Mouse (Mus musculus) neural tube, embryonic 15.5 days (tissue): ENCODE measurements around the gene Patj. TPM values are rescaled to one million over a fixed set of nuclear protein-coding genes. Genes with fewer than 3 reads are reported as not detected.

Experiments
- ATAC-seq: fragments of 200-750 bp; cut with Nextera tagmentation; 2 replicates; pipeline ENCODE4 v1.8.0; 2017; ENCODE audit warnings: mild to moderate bottlenecking, moderate TSS enrichment, moderate library complexity; ENCODE audit not compliant: low FRiP score
- H3K27ac ChIP-seq: fragments of 300-500 bp; sonication (generic); replicated peaks from 2 replicates; pipeline ENCODE4 v1.5.1; 2015; ENCODE audit warnings: mild to moderate bottlenecking, inconsistent platforms
- H3K27me3 ChIP-seq: fragments of 300-500 bp; sonication (generic); replicated peaks from 2 replicates; pipeline ENCODE4 v1.6.1; 2015; ENCODE audit warnings: inconsistent platforms
- H3K36me3 ChIP-seq: fragments of 300-500 bp; sonication (generic); 2 replicates; pipeline ENCODE4 v1.6.1; 2015; ENCODE audit warnings: inconsistent platforms
- H3K4me1 ChIP-seq: fragments of 300-500 bp; sonication (generic); 2 replicates; pipeline ENCODE4 v1.6.1; 2015; ENCODE audit warnings: inconsistent platforms
- H3K4me2 ChIP-seq: fragments of 300-500 bp; sonication (generic); 2 replicates; pipeline ENCODE4 v1.6.1; 2015; ENCODE audit warnings: inconsistent platforms, mild to moderate bottlenecking, moderate library complexity
- H3K4me3 ChIP-seq: fragments of 300-500 bp; sonication (generic); replicated peaks from 2 replicates; pipeline ENCODE4 v1.5.1; 2015; ENCODE audit warnings: mild to moderate bottlenecking, inconsistent platforms
- H3K9ac ChIP-seq: fragments of 300-500 bp; sonication (generic); replicated peaks from 2 replicates; pipeline ENCODE4 v1.6.1; 2015; ENCODE audit warnings: mild to moderate bottlenecking, inconsistent platforms
- H3K9me3 ChIP-seq: fragments of 300-500 bp; sonication (generic); replicated peaks from 2 replicates; pipeline ENCODE4 v1.6.1; 2016; ENCODE audit warnings: inconsistent platforms
- WGBS: fragments of 180-500 bp; shearing (Covaris S2); methylation state at CpG from one replicate; pipeline ENCODE4 v1.1.7; 2015; ENCODE audit warnings: mixed read lengths; 5-methylcytosine and 5-hydroxymethylcytosine counted together
- polyA plus RNA-seq: library from polyadenylated mRNA; unstranded; fragments of >200 nt; fragmentation: Nextera tagmentation; extraction: Ambion mirVana; gene quantifications from 2 replicates; pipeline ENCODE4 v1.2.1, GENCODE M21; 2015

Patj gene
- polyA plus RNA-seq, 1 experiment from 2014 or later = 7.1 TPM

GRCm38 (mm10) chr4:98563082-98563481 lies 167.5 kb downstream of the Patj start:
- no peak overlapping the region for H3K4me2 ChIP-seq
- H3K4me1 ChIP-seq = peaks cover 14% of the 10 kb centered on the region
- WGBS = 77% methylated on average over 5 of the region's 5 CpGs
- no peak for ATAC-seq
- no peaks in the 10 kb centered on the region for H3K9me3 ChIP-seq
- H3K36me3 ChIP-seq = no peaks in the 10 kb centered on the region
- H3K4me3 ChIP-seq = no peak overlapping the region
- no peaks in the 10 kb centered on the region for H3K27me3 ChIP-seq
- H3K9ac ChIP-seq = no peak overlapping the region
- 0 out of 2 replicates have a peak overlapping the region, but pooled peaks have one; percentile 28 for H3K27ac ChIP-seq

- H3K27me3 ChIP-seq = no peaks in the 10 kb centered on the region
- no peaks in the 10 kb centered on the region for H3K9me3 ChIP-seq
- H3K36me3 ChIP-seq = no peaks in the 10 kb centered on the region
- WGBS = 62% methylated on average over 10 of the region's 10 CpGs
- peaks cover 14% of the 10 kb centered on the region for H3K4me1 ChIP-seq
- H3K9ac ChIP-seq = no peak overlapping the region
- H3K27ac ChIP-seq = peak overlapping the region; percentile 18; the same call in 1 of the 2 replicates
- no peak overlapping the region for H3K4me3 ChIP-seq
- no peak overlapping the region for H3K4me2 ChIP-seq
- no peak for ATAC-seq
These were observed 168.1 kb downstream of the Patj start for GRCm38 (mm10) chr4:98563506-98564195.

GRCm38 (mm10) chr4:98564196-98564865 lies 168.7 kb downstream of the Patj start:
- WGBS = 89% methylated on average over 6 of the region's 6 CpGs
- ATAC-seq = no peak
- no peaks in the 10 kb centered on the region for H3K9me3 ChIP-seq

GRCm38 (mm10) chr4:98566741-98567140 lies 171.2 kb downstream of the Patj start:
- WGBS = 90% methylated on average over 6 of the region's 6 CpGs

More at GRCm38 (mm10) chr4:98564196-98564865, 168.7 kb downstream of the Patj start:
- Histone ChIP-seq H3K27ac (peak overlapping the region; percentile 18; the same call in 1 of the 2 replicates), H3K4me2 (no peak overlapping the region), H3K9ac (no peak overlapping the region), H3K4me3 (no peak overlapping the region), H3K4me1 (peaks cover 14% of the 10 kb centered on the region), H3K27me3 (no peaks in the 10 kb centered on the region), H3K36me3 (no peaks in the 10 kb centered on the region)

GRCm38 (mm10) chr4:98567457-98567856 lies 171.9 kb downstream of the Patj start:
- no peak overlapping the region for H3K27ac ChIP-seq
- H3K27me3 ChIP-seq = no peaks in the 10 kb centered on the region
- 91% methylated on average over 9 of the region's 9 CpGs for WGBS
- no peaks in the 10 kb centered on the region for H3K9me3 ChIP-seq
- no peak for ATAC-seq
- H3K4me3 ChIP-seq = no peak overlapping the region
- no peaks in the 10 kb centered on the region for H3K36me3 ChIP-seq
- peaks cover 5% of the 10 kb centered on the region; the same call in 1 of the 2 replicates for H3K4me1 ChIP-seq
- H3K9ac ChIP-seq = no peak overlapping the region
- H3K4me2 ChIP-seq = no peak overlapping the region

More at GRCm38 (mm10) chr4:98566741-98567140, 171.2 kb downstream of the Patj start:
- no peaks in the 10 kb centered on the region for H3K27me3 ChIP-seq
- H3K4me1 ChIP-seq = peaks cover 5% of the 10 kb centered on the region; the same call in 1 of the 2 replicates
- H3K4me2 ChIP-seq = no peak overlapping the region
- no peaks in the 10 kb centered on the region for H3K36me3 ChIP-seq
- H3K9me3 ChIP-seq = no peaks in the 10 kb centered on the region
- H3K4me3 ChIP-seq = no peak overlapping the region
- H3K9ac ChIP-seq = no peak overlapping the region
- ATAC-seq = no peak
- no peak overlapping the region for H3K27ac ChIP-seq

GRCm38 (mm10) chr4:98569904-98570303 lies 174.3 kb downstream of the Patj start:
- WGBS = 55% methylated on average over 4 of the region's 4 CpGs
- Histone ChIP-seq H3K9ac (no peak overlapping the region), H3K27ac (no peak overlapping the region), H3K4me1 (no peaks in the 10 kb centered on the region), H3K4me2 (no peak overlapping the region), H3K4me3 (no peak overlapping the region), H3K36me3 (no peaks in the 10 kb centered on the region), H3K9me3 (0 out of 2 replicates have a peak, but pooled peaks cover 2% of the 10 kb centered on the region), H3K27me3 (no peaks in the 10 kb centered on the region)
- no peak for ATAC-seq

- H3K9me3 ChIP-seq = 0 out of 2 replicates have a peak, but pooled peaks cover 2% of the 10 kb centered on the region
- H3K36me3 ChIP-seq = no peaks in the 10 kb centered on the region
- H3K4me2 ChIP-seq = no peak overlapping the region
- no peak overlapping the region for H3K9ac ChIP-seq
- no peak for ATAC-seq
- no peak overlapping the region for H3K27ac ChIP-seq
- no peak overlapping the region for H3K4me3 ChIP-seq
- peaks cover 13% of the 10 kb centered on the region for H3K4me1 ChIP-seq
- no peaks in the 10 kb centered on the region for H3K27me3 ChIP-seq
These were observed 181.7 kb downstream of the Patj start for GRCm38 (mm10) chr4:98577275-98577674.

- ATAC-seq = peak; percentile 76
- 15% methylated on average over 3 of the region's 3 CpGs for WGBS
These were observed 182.5 kb downstream of the Patj start for GRCm38 (mm10) chr4:98577957-98578541.

GRCm38 (mm10) chr4:98581456-98581855 lies 185.9 kb downstream of the Patj start:
- H3K9me3 ChIP-seq = no peaks in the 10 kb centered on the region
- 59% methylated on average over 8 of the region's 8 CpGs for WGBS
- no peaks in the 10 kb centered on the region for H3K36me3 ChIP-seq
- H3K27ac ChIP-seq = no peak overlapping the region
- H3K4me3 ChIP-seq = no peak overlapping the region
- H3K27me3 ChIP-seq = no peaks in the 10 kb centered on the region
- H3K9ac ChIP-seq = no peak overlapping the region
- H3K4me1 ChIP-seq = peaks cover 13% of the 10 kb centered on the region
- no peak overlapping the region for H3K4me2 ChIP-seq
- no peak for ATAC-seq

More at GRCm38 (mm10) chr4:98577957-98578541, 182.5 kb downstream of the Patj start:
- H3K4me2 ChIP-seq = no peak overlapping the region
- H3K9ac ChIP-seq = no peak overlapping the region
- no peaks in the 10 kb centered on the region for H3K27me3 ChIP-seq
- 0 out of 2 replicates have a peak, but pooled peaks cover 2% of the 10 kb centered on the region for H3K9me3 ChIP-seq
- H3K4me3 ChIP-seq = no peak overlapping the region
- peak overlapping the region; percentile 63 for H3K27ac ChIP-seq
- no peaks in the 10 kb centered on the region for H3K36me3 ChIP-seq
- H3K4me1 ChIP-seq = peaks cover 13% of the 10 kb centered on the region

GRCm38 (mm10) chr4:98584023-98584422 lies 188.4 kb downstream of the Patj start:
- Histone ChIP-seq H3K27me3 (no peaks in the 10 kb centered on the region), H3K27ac (no peak overlapping the region), H3K4me3 (no peak overlapping the region), H3K4me2 (no peak overlapping the region), H3K4me1 (no peaks in the 10 kb centered on the region), H3K9ac (no peak overlapping the region), H3K9me3 (no peaks in the 10 kb centered on the region), H3K36me3 (no peaks in the 10 kb centered on the region)
- ATAC-seq = no peak
- 87% methylated on average over 5 of the region's 5 CpGs for WGBS

GRCm38 (mm10) chr4:98586303-98586702 lies 190.7 kb downstream of the Patj start:
- WGBS = 85% methylated on average over 4 of the region's 4 CpGs
- Histone ChIP-seq H3K36me3 (no peaks in the 10 kb centered on the region), H3K27ac (no peak overlapping the region), H3K27me3 (no peaks in the 10 kb centered on the region), H3K4me1 (no peaks in the 10 kb centered on the region), H3K9me3 (no peaks in the 10 kb centered on the region), H3K9ac (no peak overlapping the region), H3K4me3 (no peak overlapping the region), H3K4me2 (no peak overlapping the region)
- no peak for ATAC-seq
